Mouse (Mus musculus): ENCODE data around the gene Gypa. TPM values are rescaled to one million over a fixed set of nuclear protein-coding genes. Genes with fewer than 3 reads are reported as not detected.

Gene Gypa
- total RNA-seq, 2 experiments from 2014 or later = 6.1 to 6.5 TPM

- ATAC-seq (ENCODE audit: poor library complexity, severe bottlenecking) = no peak
Observed at GRCm38 (mm10) chr8:80541836-80542235, 48.3 kb downstream of the Gypa start.

GRCm38 (mm10) chr8:80550436-80550835, 56.9 kb downstream of the Gypa start:
- ATAC-seq (ENCODE audit: poor library complexity, severe bottlenecking) = no peak

DNA sequence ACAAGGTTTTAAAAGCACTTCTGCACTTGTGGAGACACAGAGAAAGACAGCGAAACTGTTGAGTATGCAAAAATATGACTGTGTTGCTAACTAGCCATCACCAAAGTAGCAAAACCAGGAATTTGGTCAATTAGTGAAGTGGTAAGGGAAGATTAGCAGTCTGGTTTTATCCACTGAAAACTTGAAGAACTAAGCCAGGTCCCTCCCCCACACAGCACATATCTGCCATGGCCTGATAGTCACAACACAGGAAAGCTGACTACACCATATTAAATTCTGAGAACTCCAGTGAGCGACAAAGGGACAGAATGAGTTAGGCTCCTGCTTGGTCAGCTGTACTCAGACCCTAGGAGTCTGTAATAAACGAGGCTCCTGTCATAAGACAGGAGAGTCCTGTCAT, 57.7 kb downstream of the Gypa start:
- no peak for ATAC-seq (ENCODE audit: poor library complexity, severe bottlenecking)

DNA sequence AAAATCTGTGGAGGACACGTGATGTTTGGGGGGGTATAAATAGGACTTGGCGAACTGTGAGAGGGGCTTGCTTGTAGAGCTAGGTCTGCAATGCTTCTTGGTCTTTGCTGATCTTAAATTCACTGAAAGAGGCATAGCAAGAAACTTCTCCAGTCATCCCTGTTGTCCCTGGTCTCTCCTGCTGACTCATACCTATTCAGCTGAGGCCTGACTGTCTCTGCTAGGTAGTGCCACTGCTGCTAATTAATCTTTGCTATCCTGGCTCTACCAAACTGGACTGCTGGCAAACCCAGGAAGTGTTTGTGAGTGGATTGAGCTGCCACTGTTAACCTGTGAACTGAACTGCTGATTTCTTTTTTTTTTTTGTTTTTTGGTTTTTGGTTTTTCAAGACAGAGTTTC, 61.4 kb downstream of the Gypa start:
- ATAC-seq (ENCODE audit: poor library complexity, severe bottlenecking) = no peak

Other genes starting within 250 kb of the Gypa start
- not detected in 2 replicates for gene Frem3, start 117.3 kb downstream of the Gypa start, total RNA-seq (2015)
- not detected in 2 replicates for gene Frem3, start 117.3 kb downstream of the Gypa start, total RNA-seq (2017)
- 69.7 and 76.6 TPM in 2 replicates for gene Smarca5, start 245.7 kb downstream of the Gypa start, total RNA-seq (2015)
- gene Smarca5, start 245.7 kb downstream of the Gypa start, total RNA-seq (2017) = 122 and 140 TPM in 2 replicates

Measured in megakaryocyte, adult 5-6 weeks (primary cell).